Mouse (Mus musculus) erythroblast, embryonic 14.5 days (primary cell): Measurements from ENCODE around the gene Podxl2.

ENCODE experiments used
- GATA1 ChIP-seq: IDR thresholded peaks from 2 replicates; pipeline ENCODE4 v1.6.1; 2012; ENCODE audit warnings: low read length, inconsistent platforms, mixed read lengths
- TAL1 ChIP-seq: IDR thresholded peaks from 3 replicates; pipeline ENCODE4 v1.6.1; 2012; ENCODE audit warnings: low read length, inconsistent platforms, mixed read lengths

GRCm38 (mm10) chr6:88800191-88800590, 74.7 kb downstream of the Podxl2 start:
- TF ChIP-seq GATA1 (no peak), TAL1 (no peak)
